Mouse (Mus musculus) layer of hippocampus, adult 9-10 months (tissue): ENCODE data around the gene Aph1a.
"Not testable (repeated sequence)": the region's sequence is repeated elsewhere in the genome, so short reads cannot be mapped to it uniquely, and the experiment has no call there.

ENCODE experiments used
- DNase-seq: peaks from one replicate; pipeline ENCODE4 v3.0.0; 2022; ENCODE audit warnings: low spot score

Gene Aph1a

GRCm38 (mm10) chr3:95920532-95920931 is 26.8 kb downstream of the Aph1a start:
- DNase-seq, result not testable (repeated sequence)

- DNase-seq, result not testable (repeated sequence)
These were observed 29.7 kb downstream of the Aph1a start for GRCm38 (mm10) chr3:95923429-95923828.

GRCm38 (mm10) chr3:95924185-95924584 is 30.4 kb downstream of the Aph1a start:
- DNase-seq, result no peak

GRCm38 (mm10) chr3:95925087-95925486 is 31.3 kb downstream of the Aph1a start:
- no peak for DNase-seq

GRCm38 (mm10) chr3:95928261-95928657 is 34.5 kb downstream of the Aph1a start:
- DNase-seq, result no peak

GRCm38 (mm10) chr3:95928658-95929503 is 35.1 kb downstream of the Aph1a start, which contains the start of gene Anp32e:
TSS of gene Anp32e (plus strand) at chr3:95929246.
- peak; percentile 95 for DNase-seq

GRCm38 (mm10) chr3:95929581-95930470 is 36.1 kb downstream of the Aph1a start:
- no peak for DNase-seq

GRCm38 (mm10) chr3:95930471-95930789 is 36.7 kb downstream of the Aph1a start:
- DNase-seq, result no peak

- DNase-seq, result no peak
These were observed 37.7 kb downstream of the Aph1a start for GRCm38 (mm10) chr3:95931471-95931870.

GRCm38 (mm10) chr3:95932157-95932556 is 38.4 kb downstream of the Aph1a start:
- no peak for DNase-seq

- DNase-seq, result no peak
These were observed 38.8 kb downstream of the Aph1a start for GRCm38 (mm10) chr3:95932566-95932965.

- no peak for DNase-seq
These were observed 39.5 kb downstream of the Aph1a start for GRCm38 (mm10) chr3:95933111-95933750.

- DNase-seq, result no peak
These were observed 40.7 kb downstream of the Aph1a start for GRCm38 (mm10) chr3:95934448-95934847.

- no peak for DNase-seq
These were observed 44.4 kb downstream of the Aph1a start for GRCm38 (mm10) chr3:95938217-95938616.

GRCm38 (mm10) chr3:95938835-95939234 is 45.1 kb downstream of the Aph1a start:
- DNase-seq, result no peak

- DNase-seq, result no peak
These were observed 49.0 kb downstream of the Aph1a start for GRCm38 (mm10) chr3:95942749-95943148.

- DNase-seq, result no peak
These were observed 49.5 kb downstream of the Aph1a start for GRCm38 (mm10) chr3:95943226-95943625.

GRCm38 (mm10) chr3:95944742-95945141 is 51.0 kb downstream of the Aph1a start:
- DNase-seq, result no peak

- DNase-seq, result no peak
These were observed 52.0 kb downstream of the Aph1a start for GRCm38 (mm10) chr3:95945731-95946240.
